Mouse (Mus musculus) heart, embryonic 12.5 days (tissue): Measurements from ENCODE around the gene Rel. TPM values are rescaled to one million over a fixed set of nuclear protein-coding genes. Genes with fewer than 3 reads are reported as not detected.

Experiments
- ATAC-seq: fragments of 200-750 bp; cut with Nextera tagmentation; 2 replicates; pipeline ENCODE4 v1.8.0; 2017; ENCODE audit warnings: moderate TSS enrichment, moderate library complexity; ENCODE audit not compliant: insufficient number of reproducible peaks, low FRiP score
- H3K27ac ChIP-seq: fragments of 300-500 bp; sonication (generic); 2 replicates; pipeline ENCODE4 v1.5.1; 2016; ENCODE audit warnings: mild to moderate bottlenecking, moderate library complexity; ENCODE audit not compliant: poor library complexity, severe bottlenecking
- H3K27me3 ChIP-seq: fragments of 300-500 bp; sonication (generic); replicated peaks from 2 replicates; pipeline ENCODE4 v1.6.1; 2016; ENCODE audit warnings: mild to moderate bottlenecking, moderate library complexity
- H3K36me3 ChIP-seq: fragments of 300-500 bp; sonication (generic); 2 replicates; pipeline ENCODE4 v1.6.1; 2016; ENCODE audit warnings: mild to moderate bottlenecking, moderate library complexity
- H3K4me1 ChIP-seq: fragments of 300-500 bp; sonication (generic); replicated peaks from 2 replicates; pipeline ENCODE4 v1.6.1; 2016; ENCODE audit warnings: mild to moderate bottlenecking
- H3K4me2 ChIP-seq: fragments of 300-500 bp; sonication (generic); 2 replicates; pipeline ENCODE4 v1.6.1; 2016; ENCODE audit warnings: mild to moderate bottlenecking, moderate library complexity
- H3K4me3 ChIP-seq: fragments of 300-500 bp; sonication (generic); 2 replicates; pipeline ENCODE4 v1.5.1; 2016; ENCODE audit warnings: mild to moderate bottlenecking
- H3K9ac ChIP-seq: fragments of 300-500 bp; sonication (generic); 2 replicates; pipeline ENCODE4 v1.6.1; 2016; ENCODE audit warnings: mild to moderate bottlenecking, moderate library complexity
- H3K9me3 ChIP-seq: fragments of 300-500 bp; sonication (generic); replicated peaks from 2 replicates; pipeline ENCODE4 v1.6.1; 2016; ENCODE audit warnings: mild to moderate bottlenecking, moderate library complexity
- WGBS: fragments of 180-500 bp; shearing (Covaris S2); methylation state at CpG from one replicate; pipeline ENCODE4 v1.1.7; 2016; 5-methylcytosine and 5-hydroxymethylcytosine counted together
- polyA plus RNA-seq: library from polyadenylated mRNA; unstranded; fragments of >200 nt; fragmentation: Nextera tagmentation; extraction: Ambion mirVana; gene quantifications from 2 replicates; pipeline ENCODE4 v1.2.1, GENCODE M21; 2016

Gene Rel
- polyA plus RNA-seq, 1 experiment from 2014 or later, result 2.2 TPM

GRCm38 (mm10) chr11:23741386-23741785, 29.4 kb downstream of the Rel start:
- Histone ChIP-seq H3K4me1 (no peaks in the 10 kb centered on the region), H3K9me3 (no peaks in the 10 kb centered on the region), H3K9ac (no peak overlapping the region), H3K27ac (no peak overlapping the region), H3K4me2 (no peak overlapping the region), H3K36me3 (peaks cover 22% of the 10 kb centered on the region), H3K4me3 (no peak overlapping the region), H3K27me3 (no peaks in the 10 kb centered on the region)
- 89% methylated on average over 7 of the region's 7 CpGs for WGBS
- ATAC-seq, result no peak

GRCm38 (mm10) chr11:23740895-23741294, 29.9 kb downstream of the Rel start:
- peaks cover 19% of the 10 kb centered on the region for H3K36me3 ChIP-seq
- H3K27me3 ChIP-seq, result no peaks in the 10 kb centered on the region
- H3K4me1 ChIP-seq, result no peaks in the 10 kb centered on the region
- H3K9me3 ChIP-seq, result no peaks in the 10 kb centered on the region
- H3K4me2 ChIP-seq, result no peak overlapping the region
- no peak overlapping the region for H3K4me3 ChIP-seq
- 67% methylated on average over 4 of the region's 4 CpGs for WGBS
- no peak overlapping the region for H3K9ac ChIP-seq
- ATAC-seq, result no peak
- no peak overlapping the region for H3K27ac ChIP-seq

- no peak overlapping the region for H3K9ac ChIP-seq
- H3K4me2 ChIP-seq, result no peak overlapping the region
- no peak overlapping the region for H3K4me3 ChIP-seq
- 0 out of 2 replicates have a peak, but pooled peaks cover 3% of the 10 kb centered on the region for H3K4me1 ChIP-seq
- no peaks in the 10 kb centered on the region for H3K9me3 ChIP-seq
- peaks cover 16% of the 10 kb centered on the region for H3K36me3 ChIP-seq
- no peaks in the 10 kb centered on the region for H3K27me3 ChIP-seq
- ATAC-seq, result no peak
- no peak overlapping the region for H3K27ac ChIP-seq
Observed at GRCm38 (mm10) chr11:23735820-23736470, 34.8 kb downstream of the Rel start.

GRCm38 (mm10) chr11:23734749-23735286, 36.0 kb downstream of the Rel start:
- Histone ChIP-seq H3K9ac (no peak overlapping the region), H3K27ac (no peak overlapping the region), H3K36me3 (peaks cover 21% of the 10 kb centered on the region), H3K4me1 (0 out of 2 replicates have a peak, but pooled peaks cover 3% of the 10 kb centered on the region), H3K4me2 (no peak overlapping the region), H3K4me3 (no peak overlapping the region), H3K27me3 (no peaks in the 10 kb centered on the region), H3K9me3 (no peaks in the 10 kb centered on the region)
- 90% methylated on average over 6 of the region's 6 CpGs for WGBS
- ATAC-seq, result no peak

GRCm38 (mm10) chr11:23732840-23733239, 37.9 kb downstream of the Rel start:
- 64% methylated on average over 1 of the region's 1 CpGs for WGBS
- Histone ChIP-seq H3K36me3 (peaks cover 37% of the 10 kb centered on the region), H3K27me3 (no peaks in the 10 kb centered on the region), H3K9ac (no peak overlapping the region), H3K4me2 (no peak overlapping the region), H3K4me3 (no peak overlapping the region), H3K9me3 (no peaks in the 10 kb centered on the region), H3K4me1 (0 out of 2 replicates have a peak, but pooled peaks cover 3% of the 10 kb centered on the region), H3K27ac (no peak overlapping the region)
- peak; percentile 48; the same call in 1 of the 2 replicates for ATAC-seq

- Histone ChIP-seq H3K4me3 (no peak overlapping the region), H3K4me2 (no peak overlapping the region), H3K36me3 (peaks cover 56% of the 10 kb centered on the region), H3K27me3 (no peaks in the 10 kb centered on the region), H3K4me1 (0 out of 2 replicates have a peak, but pooled peaks cover 3% of the 10 kb centered on the region), H3K9me3 (no peaks in the 10 kb centered on the region), H3K9ac (no peak overlapping the region), H3K27ac (no peak overlapping the region)
- WGBS, result 67% methylated on average over 4 of the region's 4 CpGs
- ATAC-seq, result no peak
Observed at GRCm38 (mm10) chr11:23730120-23730519, 40.6 kb downstream of the Rel start.

GRCm38 (mm10) chr11:23728186-23728585, 42.6 kb downstream of the Rel start:
- Histone ChIP-seq H3K4me2 (no peak overlapping the region), H3K27ac (no peak overlapping the region), H3K36me3 (peaks cover 57% of the 10 kb centered on the region), H3K4me3 (no peak overlapping the region), H3K9me3 (no peaks in the 10 kb centered on the region), H3K27me3 (no peaks in the 10 kb centered on the region), H3K4me1 (no peaks in the 10 kb centered on the region), H3K9ac (no peak overlapping the region)
- WGBS, result 88% methylated on average over 2 of the region's 2 CpGs
- ATAC-seq, result no peak

GRCm38 (mm10) chr11:23726441-23726840, 44.3 kb downstream of the Rel start:
- 80% methylated on average over 2 of the region's 2 CpGs for WGBS
- Histone ChIP-seq H3K4me1 (no peaks in the 10 kb centered on the region), H3K9ac (no peak overlapping the region), H3K4me3 (no peak overlapping the region), H3K9me3 (no peaks in the 10 kb centered on the region), H3K27ac (no peak overlapping the region), H3K36me3 (peaks cover 72% of the 10 kb centered on the region), H3K27me3 (no peaks in the 10 kb centered on the region), H3K4me2 (no peak overlapping the region)
- no peak for ATAC-seq

GRCm38 (mm10) chr11:23725850-23726249, 44.9 kb downstream of the Rel start:
- no peak overlapping the region for H3K4me2 ChIP-seq
- no peaks in the 10 kb centered on the region for H3K9me3 ChIP-seq
- no peak overlapping the region for H3K27ac ChIP-seq
- H3K4me3 ChIP-seq, result no peak overlapping the region
- H3K36me3 ChIP-seq, result peaks cover 71% of the 10 kb centered on the region
- 97% methylated on average over 2 of the region's 2 CpGs for WGBS
- H3K9ac ChIP-seq, result no peak overlapping the region
- H3K4me1 ChIP-seq, result no peaks in the 10 kb centered on the region
- no peaks in the 10 kb centered on the region for H3K27me3 ChIP-seq
- ATAC-seq, result no peak

- no peak overlapping the region for H3K4me3 ChIP-seq
- peak; percentile 71; the same call in 1 of the 2 replicates for ATAC-seq
- H3K27ac ChIP-seq, result no peak overlapping the region
- peaks cover 74% of the 10 kb centered on the region for H3K36me3 ChIP-seq
- no peaks in the 10 kb centered on the region for H3K9me3 ChIP-seq
- 56% methylated on average over 2 of the region's 2 CpGs for WGBS
- H3K4me2 ChIP-seq, result no peak overlapping the region; the same call in 1 of the 2 replicates
- H3K4me1 ChIP-seq, result no peaks in the 10 kb centered on the region
- no peak overlapping the region for H3K9ac ChIP-seq
- no peaks in the 10 kb centered on the region for H3K27me3 ChIP-seq
Observed at GRCm38 (mm10) chr11:23722326-23722725, 48.4 kb downstream of the Rel start.

GRCm38 (mm10) chr11:23719825-23720224, 50.9 kb downstream of the Rel start:
- Histone ChIP-seq H3K4me2 (no peak overlapping the region), H3K9ac (no peak overlapping the region), H3K9me3 (no peaks in the 10 kb centered on the region), H3K27ac (no peak overlapping the region), H3K4me1 (no peaks in the 10 kb centered on the region), H3K27me3 (no peaks in the 10 kb centered on the region), H3K4me3 (no peak overlapping the region), H3K36me3 (peaks cover 78% of the 10 kb centered on the region)
- 76% methylated on average over 3 of the region's 3 CpGs for WGBS
- peak; percentile 74 for ATAC-seq

- Histone ChIP-seq H3K9ac (no peak overlapping the region), H3K4me2 (no peak overlapping the region), H3K27me3 (no peaks in the 10 kb centered on the region), H3K4me3 (no peak overlapping the region), H3K27ac (no peak overlapping the region), H3K9me3 (no peaks in the 10 kb centered on the region), H3K36me3 (peaks cover 85% of the 10 kb centered on the region), H3K4me1 (no peaks in the 10 kb centered on the region)
- no peak for ATAC-seq
- WGBS, result 86% methylated on average over 2 of the region's 2 CpGs
Observed at GRCm38 (mm10) chr11:23718856-23719255, 51.9 kb downstream of the Rel start.
